12 mouse cellular contexts compared by ENCODE assay signal in the genomic region with DNA sequence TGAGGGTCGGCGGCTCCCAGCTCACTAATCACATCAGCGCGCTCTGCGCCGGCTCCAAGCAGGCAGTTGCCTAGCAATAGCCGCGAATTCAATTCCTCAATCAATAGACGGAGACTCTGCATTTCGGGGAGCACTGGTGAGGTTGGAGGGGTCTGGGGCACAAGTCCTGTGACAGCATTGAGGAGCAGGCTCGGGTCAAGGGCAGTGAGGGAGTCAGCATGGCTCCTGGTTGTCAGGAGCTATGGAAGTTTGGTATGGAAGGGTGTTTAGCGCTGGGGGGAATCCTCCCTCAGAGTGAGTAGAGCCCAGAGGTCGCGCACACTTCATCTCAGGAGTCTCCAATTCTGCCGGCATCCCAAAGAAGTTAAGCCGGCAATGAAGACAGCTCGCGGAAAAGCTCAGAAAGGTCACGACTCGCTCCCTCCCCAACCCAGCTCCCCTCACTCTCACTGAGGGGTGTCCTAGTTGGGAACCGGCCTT. TPM values are rescaled to one million over a fixed set of nuclear protein-coding genes. Genes with fewer than 3 reads are reported as not detected.
DNase-seq lines count a peak whose midpoint lies in the region; ATAC-seq lines count a peak whose summit lies in the region.
"Had no signal": no experiment of that assay in that cellular context is flagged by ENCODE, and none has a peak within 500 bp of the region (broad histone marks: within the 10 kb centered on the region; RNA-seq: fewer than 3 reads in every experiment).

No protein-coding gene starts in this region.

- no peak for ATAC-seq in hindbrain, embryonic 12.5 days (ENCODE audit: low FRiP score)
- no peak for ATAC-seq in midbrain, embryonic 15.5 days (replicated peaks)
- ATAC-seq in activated CD4-positive, CD25-positive, alpha-beta regulatory T cell, adult 4 months: no peak

- DNase-seq in R1 (ENCODE audit: low read depth, low spot score): peak; percentile 61
- DNase-seq in embryo, embryonic 11 days: peak; percentile 66
- DNase-seq in thymus, postnatal 14 days: no peak
- no peak for DNase-seq in thymus, postnatal 10 days (ENCODE audit: low spot score in 2 of 2)
- DNase-seq: gastrocnemius, postnatal 10 days; thymus, adult 18-20 months had no signal

- no peak overlapping the region; the same call in 1 of the 2 replicates for H3K9ac ChIP-seq in hindbrain, embryonic 12.5 days
- H3K9ac ChIP-seq in midbrain, embryonic 15.5 days: no peak overlapping the region
- H3K9ac ChIP-seq: liver, embryonic 14.5 days had no signal

- peaks cover 11% of the 10 kb centered on the region for H3K36me3 ChIP-seq in hindbrain, embryonic 12.5 days
- H3K36me3 ChIP-seq in midbrain, embryonic 15.5 days (replicated peaks): peaks cover 6% of the 10 kb centered on the region

- H3K27me3 ChIP-seq in hindbrain, embryonic 12.5 days: peaks cover 61% of the 10 kb centered on the region
- peaks cover 49% of the 10 kb centered on the region for H3K27me3 ChIP-seq in midbrain, embryonic 15.5 days (replicated peaks)

- no peaks in the 10 kb centered on the region for H3K9me3 ChIP-seq in hindbrain, embryonic 12.5 days (replicated peaks)
- H3K9me3 ChIP-seq in midbrain, embryonic 15.5 days: no peaks in the 10 kb centered on the region

- peak overlapping the region; percentile 4; the same call in 1 of the 2 replicates for H3K4me3 ChIP-seq in hindbrain, embryonic 12.5 days
- H3K4me3 ChIP-seq in midbrain, embryonic 15.5 days: 0 out of 2 replicates have a peak overlapping the region, but pooled peaks have one; percentile 6

- peak overlapping the region; percentile 26; the same call in 1 of the 2 replicates for H3K4me2 ChIP-seq in hindbrain, embryonic 12.5 days (replicated peaks)
- peak overlapping the region; percentile 17 for H3K4me2 ChIP-seq in midbrain, embryonic 15.5 days

- H3K4me1 ChIP-seq in hindbrain, embryonic 12.5 days: peaks cover 59% of the 10 kb centered on the region
- H3K4me1 ChIP-seq in midbrain, embryonic 15.5 days: peaks cover 62% of the 10 kb centered on the region

- no peak overlapping the region for H3K27ac ChIP-seq in hindbrain, embryonic 12.5 days
- no peak overlapping the region for H3K27ac ChIP-seq in midbrain, embryonic 15.5 days
- H3K27ac ChIP-seq: kidney, postnatal 0 days; liver, embryonic 14.5 days had no signal

- under 1% methylated on average over 21 of the region's 21 CpGs for WGBS in hindbrain, embryonic 12.5 days
- WGBS in midbrain, embryonic 15.5 days: 6% methylated on average over 21 of the region's 21 CpGs

RNA-seq across cellular contexts. Expression of a gene that starts 5.0 kb away (rescaled TPM):
- 9.9 and 11.6 TPM in 2 replicates for polyA plus RNA-seq in hindbrain, embryonic 12.5 days (2016; fragmentation: Nextera tagmentation; extraction: Ambion mirVana)
- 9.6 and 9.7 TPM in 2 replicates for polyA plus RNA-seq in midbrain, embryonic 15.5 days (2015; fragmentation: Nextera tagmentation; extraction: Ambion mirVana)
- polyA plus RNA-seq in activated CD4-positive, CD25-positive, alpha-beta regulatory T cell, adult 4 months (2017; shearing (Covaris generic)): 1 to 10 TPM; 5.3 to 7.5 TPM

RNA-seq across cellular contexts. Expression of a gene that starts 13.0 kb away (rescaled TPM):
- 60.5 and 62.5 TPM in 2 replicates for polyA plus RNA-seq in hindbrain, embryonic 12.5 days (2016; fragmentation: Nextera tagmentation; extraction: Ambion mirVana)
- 17.6 and 19.6 TPM in 2 replicates for polyA plus RNA-seq in midbrain, embryonic 15.5 days (2015; fragmentation: Nextera tagmentation; extraction: Ambion mirVana)
- 1 to 10 TPM; 1.1 to 1.4 TPM for polyA plus RNA-seq in activated CD4-positive, CD25-positive, alpha-beta regulatory T cell, adult 4 months (2017; shearing (Covaris generic))

RNA-seq across cellular contexts. Expression of a gene that starts 47.7 kb away (rescaled TPM):
- not detected in 2 replicates for polyA plus RNA-seq in hindbrain, embryonic 12.5 days (2016; fragmentation: Nextera tagmentation; extraction: Ambion mirVana)
- polyA plus RNA-seq in midbrain, embryonic 15.5 days (2015; fragmentation: Nextera tagmentation; extraction: Ambion mirVana): not detected in 2 replicates
- polyA plus RNA-seq in activated CD4-positive, CD25-positive, alpha-beta regulatory T cell, adult 4 months (2017; shearing (Covaris generic)): not detected
- polyA plus RNA-seq: cortical plate, adult 2 months; kidney, postnatal 0 days; liver, embryonic 14.5 days had no signal

RNA-seq across cellular contexts. Expression of a gene that starts 50.3 kb away (rescaled TPM):
- 13.2 and 15.0 TPM in 2 replicates for polyA plus RNA-seq in hindbrain, embryonic 12.5 days (2016; fragmentation: Nextera tagmentation; extraction: Ambion mirVana)
- 23.7 and 24.7 TPM in 2 replicates for polyA plus RNA-seq in midbrain, embryonic 15.5 days (2015; fragmentation: Nextera tagmentation; extraction: Ambion mirVana)
- polyA plus RNA-seq in activated CD4-positive, CD25-positive, alpha-beta regulatory T cell, adult 4 months (2017; shearing (Covaris generic)): 1 to 10 TPM; 2.0 to 2.4 TPM

Comparison
In these comparisons a context has a peak if more than half of its experiments do, and no peak if none do; other contexts are left out.
1. DNase-seq: peak in R1 (single experiment) and embryo, embryonic 11 days (single experiment); none in thymus, postnatal 14 days (single experiment) and thymus, postnatal 10 days (0 of 2).